Mouse (Mus musculus): ENCODE measurements around the gene Fbxo30. TPM values are rescaled to one million over a fixed set of nuclear protein-coding genes. Genes with fewer than 3 reads are reported as not detected.
"Not testable (repeated sequence)": the region's sequence is repeated elsewhere in the genome, so short reads cannot be mapped to it uniquely, and the experiment has no call there.

The Fbxo30 gene
- polyA plus RNA-seq, 2 experiments, result 11.2 to 23.7 TPM

- H3K27ac ChIP-seq (replicated peaks; ENCODE audit: low read depth, low read length), result no peak overlapping the region
- H3K4me3 ChIP-seq (replicated peaks; ENCODE audit: low read length), result no peak overlapping the region
- DNase-seq (ENCODE audit: low spot score), result no peak
- H3K9ac ChIP-seq (ENCODE audit: low read depth, low read length, severe bottlenecking), result no peak overlapping the region
- no peak for ATAC-seq (ENCODE audit: low FRiP score, low read depth)
- 82% methylated on average over 1 of the region's 1 CpGs for WGBS
- no peaks in the 10 kb centered on the region for H3K4me1 ChIP-seq (ENCODE audit: control insufficient read depth, insufficient read depth, low read length)
- no peaks in the 10 kb centered on the region for H3K9me3 ChIP-seq (ENCODE audit: control insufficient read depth, low read length)
- H3K27me3 ChIP-seq (ENCODE audit: control insufficient read depth, insufficient read depth, low read length), result no peaks in the 10 kb centered on the region
- no peaks in the 10 kb centered on the region for H3K36me3 ChIP-seq (ENCODE audit: control insufficient read depth, insufficient read depth, low read length)
- no peak overlapping the region for H3K4me2 ChIP-seq (replicated peaks; ENCODE audit: low read depth, low read length, severe bottlenecking)
- no peak for TF ChIP-seq POLR2A (IDR thresholded peaks at IDR 0.05; ENCODE audit: borderline replicate concordance, extremely low read depth, insufficient read depth, insufficient read length)
Measured at GRCm38 (mm10) chr10:11309866-11310265, 28.7 kb downstream of the Fbxo30 start.

GRCm38 (mm10) chr10:11310481-11310880 is 29.4 kb downstream of the Fbxo30 start:
- ATAC-seq (ENCODE audit: low FRiP score, low read depth) (no peak), DNase-seq (ENCODE audit: low spot score) (no peak)
- no peak overlapping the region for H3K9ac ChIP-seq (ENCODE audit: low read depth, low read length, severe bottlenecking)
- no peak for TF ChIP-seq POLR2A (IDR thresholded peaks at IDR 0.05; ENCODE audit: borderline replicate concordance, extremely low read depth, insufficient read depth, insufficient read length)
- no peaks in the 10 kb centered on the region for H3K27me3 ChIP-seq (ENCODE audit: control insufficient read depth, insufficient read depth, low read length)
- H3K4me1 ChIP-seq (ENCODE audit: control insufficient read depth, insufficient read depth, low read length), result no peaks in the 10 kb centered on the region
- no peaks in the 10 kb centered on the region for H3K9me3 ChIP-seq (ENCODE audit: control insufficient read depth, low read length)
- H3K4me2 ChIP-seq (replicated peaks; ENCODE audit: low read depth, low read length, severe bottlenecking), result no peak overlapping the region
- no peak overlapping the region for H3K4me3 ChIP-seq (replicated peaks; ENCODE audit: low read length)
- H3K36me3 ChIP-seq (ENCODE audit: control insufficient read depth, insufficient read depth, low read length), result no peaks in the 10 kb centered on the region
- H3K27ac ChIP-seq (replicated peaks; ENCODE audit: low read depth, low read length), result no peak overlapping the region

GRCm38 (mm10) chr10:11317856-11318454 is 36.8 kb downstream of the Fbxo30 start:
- H3K36me3 ChIP-seq (ENCODE audit: control insufficient read depth, insufficient read depth, low read length); H3K27ac ChIP-seq (replicated peaks; ENCODE audit: low read depth, low read length); DNase-seq (ENCODE audit: low spot score); H3K4me2 ChIP-seq (replicated peaks; ENCODE audit: low read depth, low read length, severe bottlenecking); H3K4me3 ChIP-seq (replicated peaks; ENCODE audit: low read length); H3K4me1 ChIP-seq (ENCODE audit: control insufficient read depth, insufficient read depth, low read length); H3K9me3 ChIP-seq (ENCODE audit: control insufficient read depth, low read length); ATAC-seq (ENCODE audit: low FRiP score, low read depth); H3K9ac ChIP-seq (ENCODE audit: low read depth, low read length, severe bottlenecking); H3K27me3 ChIP-seq (ENCODE audit: control insufficient read depth, insufficient read depth, low read length): not testable (repeated sequence)

GRCm38 (mm10) chr10:11319446-11319970 is 38.4 kb downstream of the Fbxo30 start:
- TF ChIP-seq POLR2A (IDR thresholded peaks at IDR 0.05; ENCODE audit: borderline replicate concordance, extremely low read depth, insufficient read depth, insufficient read length), result no peak
- Histone ChIP-seq H3K4me2 (replicated peaks; ENCODE audit: low read depth, low read length, severe bottlenecking) (no peak overlapping the region), H3K4me3 (replicated peaks; ENCODE audit: low read length) (no peak overlapping the region), H3K4me1 (ENCODE audit: control insufficient read depth, insufficient read depth, low read length) (no peaks in the 10 kb centered on the region), H3K36me3 (ENCODE audit: control insufficient read depth, insufficient read depth, low read length) (no peaks in the 10 kb centered on the region), H3K9me3 (ENCODE audit: control insufficient read depth, low read length) (no peaks in the 10 kb centered on the region), H3K27ac (replicated peaks; ENCODE audit: low read depth, low read length) (no peak overlapping the region), H3K27me3 (ENCODE audit: control insufficient read depth, insufficient read depth, low read length) (no peaks in the 10 kb centered on the region), H3K9ac (ENCODE audit: low read depth, low read length, severe bottlenecking) (no peak overlapping the region)
- DNase-seq (ENCODE audit: low spot score) (no peak), ATAC-seq (ENCODE audit: low FRiP score, low read depth) (no peak)
- WGBS, result 89% methylated on average over 1 of the region's 1 CpGs

- no peaks in the 10 kb centered on the region for H3K36me3 ChIP-seq (ENCODE audit: control insufficient read depth, insufficient read depth, low read length)
- H3K27me3 ChIP-seq (ENCODE audit: control insufficient read depth, insufficient read depth, low read length), result no peaks in the 10 kb centered on the region
- DNase-seq (ENCODE audit: low spot score) (no peak), ATAC-seq (ENCODE audit: low FRiP score, low read depth) (no peak)
- no peaks in the 10 kb centered on the region for H3K9me3 ChIP-seq (ENCODE audit: control insufficient read depth, low read length)
- H3K27ac ChIP-seq (replicated peaks; ENCODE audit: low read depth, low read length), result no peak overlapping the region
- no peak overlapping the region for H3K4me3 ChIP-seq (replicated peaks; ENCODE audit: low read length)
- 79% methylated on average over 7 of the region's 7 CpGs for WGBS
- H3K4me2 ChIP-seq (replicated peaks; ENCODE audit: low read depth, low read length, severe bottlenecking), result no peak overlapping the region
- no peak for TF ChIP-seq POLR2A (IDR thresholded peaks at IDR 0.05; ENCODE audit: borderline replicate concordance, extremely low read depth, insufficient read depth, insufficient read length)
- H3K9ac ChIP-seq (ENCODE audit: low read depth, low read length, severe bottlenecking), result no peak overlapping the region
- H3K4me1 ChIP-seq (ENCODE audit: control insufficient read depth, insufficient read depth, low read length), result no peaks in the 10 kb centered on the region
Measured at GRCm38 (mm10) chr10:11322316-11322715, 41.2 kb downstream of the Fbxo30 start.
